Mouse (Mus musculus) urinary bladder, postnatal 36 days (tissue): ENCODE data around the gene Oasl1.
"Not testable (repeated sequence)": the region's sequence is repeated elsewhere in the genome, so short reads cannot be mapped to it uniquely, and the experiment has no call there.

Source experiments
- DNase-seq, 2 experiments: peaks; one replicate each; pipeline ENCODE4 v3.0.0; 2022; ENCODE audit warnings: low spot score in 2 of 2, mixed read lengths in 1 of 2

The Oasl1 gene

DNA sequence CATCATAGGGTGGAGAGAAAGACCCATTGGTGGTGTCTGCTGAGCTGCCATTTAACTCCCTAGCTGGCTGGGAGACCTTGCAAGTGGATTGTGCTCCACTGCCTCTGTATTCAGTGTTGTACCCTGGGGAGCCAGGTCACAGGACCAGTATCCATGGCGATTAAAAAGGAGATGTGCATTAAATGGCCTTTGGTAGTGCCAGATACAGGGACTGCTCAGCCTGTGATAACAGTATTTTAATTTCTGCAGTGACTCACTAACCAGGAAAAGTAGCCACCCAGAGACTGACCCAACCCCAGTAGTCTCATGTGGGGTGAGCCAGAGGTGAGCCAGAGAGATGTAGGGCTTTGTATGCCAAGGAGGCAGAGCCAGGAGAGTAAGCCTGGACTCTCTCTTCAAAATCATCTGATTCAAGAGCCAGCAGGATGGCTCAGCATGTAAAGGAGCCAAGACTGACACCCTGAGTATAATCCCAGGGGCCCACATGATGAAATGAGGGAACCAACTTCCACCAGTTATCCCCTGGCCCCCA lies 3.2 kb downstream of the Oasl1 start:
- DNase-seq, result no peak

DNA sequence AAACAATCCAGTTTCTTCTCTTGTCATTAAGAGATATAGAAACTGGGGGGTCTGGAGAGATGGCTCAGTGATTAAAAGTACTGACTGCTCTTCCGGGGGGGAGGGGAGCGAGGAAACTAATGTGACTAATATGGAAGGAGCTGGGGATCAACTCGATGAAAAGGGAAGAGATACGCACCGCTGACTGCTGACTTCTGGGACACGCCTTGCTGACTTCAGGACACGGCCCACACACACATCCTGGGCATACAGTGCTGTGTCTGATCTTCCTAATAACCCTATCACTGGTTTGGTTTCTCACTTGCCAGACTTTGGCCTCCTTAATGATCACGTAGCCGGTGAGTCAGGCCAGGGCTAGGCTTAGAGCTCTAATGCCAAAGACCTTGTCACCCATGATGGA lies 3.7 kb downstream of the Oasl1 start:
- DNase-seq, result no peak

DNA sequence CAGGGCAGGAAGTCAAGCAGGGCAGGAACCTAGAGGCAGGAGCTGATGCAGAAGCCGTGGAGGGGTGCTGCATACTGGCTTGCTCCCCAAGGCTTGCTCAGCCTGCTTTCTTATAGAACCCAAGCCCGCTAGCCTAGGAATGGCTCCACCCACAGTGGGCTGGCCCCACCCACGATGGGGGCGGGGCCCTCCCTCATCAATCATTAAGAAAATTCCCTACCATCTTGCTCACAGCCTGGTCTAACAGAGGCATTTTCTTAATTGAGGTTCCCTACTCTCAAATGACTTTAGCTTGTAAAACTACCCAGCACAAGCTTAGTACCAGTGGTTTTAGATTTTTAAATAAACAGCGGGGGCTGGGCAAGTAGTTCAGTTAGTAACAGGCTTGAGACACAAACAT lies 8.6 kb downstream of the Oasl1 start:
- no peak for DNase-seq

DNA sequence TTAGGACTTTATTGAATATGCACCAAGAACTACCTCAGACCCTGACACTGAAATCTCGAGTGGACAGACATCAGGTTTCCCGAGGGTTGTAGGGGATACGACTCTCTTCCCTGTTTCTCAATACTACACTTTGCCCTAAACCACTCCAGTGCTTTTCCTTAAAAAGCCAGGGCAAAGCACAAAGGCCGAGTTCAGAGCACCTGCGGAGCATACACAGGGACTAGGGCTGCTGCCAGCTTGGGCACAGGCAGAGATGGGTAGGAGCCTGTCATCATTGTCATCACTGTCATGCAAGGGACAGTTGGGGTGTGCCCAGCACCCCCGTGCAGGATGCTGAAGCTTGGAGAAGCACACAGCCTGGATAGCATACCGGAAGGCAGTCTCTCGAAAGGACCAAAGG lies 10.2 kb downstream of the Oasl1 start:
- DNase-seq, result no peak

DNA sequence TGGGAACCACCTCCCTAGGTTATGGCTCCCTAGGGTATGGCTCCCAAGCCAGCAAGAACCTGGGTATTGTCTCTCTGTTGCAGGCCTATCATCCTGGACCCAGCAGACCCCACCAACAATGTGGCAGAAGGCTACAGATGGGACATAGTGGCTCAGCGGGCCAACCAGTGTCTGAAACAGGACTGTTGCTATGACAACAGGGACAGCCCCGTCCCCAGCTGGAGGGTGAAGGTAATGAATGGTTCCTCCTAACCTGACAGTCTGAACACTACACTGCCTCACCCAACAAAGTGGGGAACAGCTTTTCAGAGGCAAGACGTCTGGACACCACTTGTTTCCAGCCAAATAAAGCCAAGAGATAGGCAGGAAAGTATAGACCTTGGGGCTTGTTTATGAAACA lies 12.8 kb downstream of the Oasl1 start:
- DNase-seq, result no peak

DNA sequence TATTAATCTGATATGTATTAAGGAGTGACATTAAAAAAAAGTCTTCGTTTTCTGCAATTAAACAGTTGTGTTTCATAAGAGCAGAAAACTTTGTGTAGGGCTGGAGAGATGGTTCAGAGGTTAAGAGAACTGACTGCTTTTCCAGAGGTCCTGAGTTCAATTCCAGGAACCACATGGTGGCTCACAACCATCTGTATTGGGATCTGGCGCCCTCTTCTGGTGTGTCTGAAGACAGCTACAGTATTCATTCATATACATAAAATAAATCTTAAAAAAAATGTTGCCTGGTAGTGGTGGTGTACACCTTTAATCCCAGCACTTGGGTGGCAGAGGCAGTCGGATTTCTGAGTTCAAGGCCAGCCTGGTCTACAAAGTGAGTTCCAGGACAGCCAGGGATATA lies 18.1 kb downstream of the Oasl1 start:
- DNase-seq, result not testable (repeated sequence)

DNA sequence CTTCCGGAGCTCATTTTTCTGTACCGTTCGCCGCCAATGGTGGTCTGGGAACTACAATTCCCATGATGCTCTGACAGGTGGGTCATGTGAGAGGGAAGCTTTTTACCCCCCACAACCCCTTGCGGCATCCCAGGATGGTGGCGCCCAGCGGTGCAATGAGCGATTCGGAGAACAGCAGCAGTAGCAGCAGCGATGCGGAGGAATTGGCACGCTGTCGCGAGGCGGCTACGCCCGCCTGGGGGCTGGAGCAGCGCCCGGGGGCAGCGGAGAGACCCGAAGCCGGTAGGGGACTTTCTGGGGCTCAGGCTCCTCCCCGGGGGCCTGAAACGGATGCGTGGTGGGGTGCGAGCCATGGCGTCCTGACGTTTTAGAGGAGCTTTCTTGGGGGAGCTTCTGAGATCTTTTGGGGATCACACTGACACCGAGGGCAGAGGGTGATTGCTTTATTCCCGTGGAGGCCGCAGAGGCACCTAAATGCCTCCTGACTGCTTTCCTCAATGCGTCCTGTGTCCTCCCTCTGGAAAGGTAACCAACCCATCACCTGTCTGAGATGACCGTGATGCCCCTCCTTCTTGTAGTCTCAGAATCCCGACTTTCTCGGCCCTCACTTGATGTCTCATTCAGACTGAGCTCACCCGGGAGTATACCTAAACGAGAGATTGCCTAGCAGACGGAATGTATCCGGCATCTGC lies 19.2 kb downstream of the Oasl1 start, which contains the start of gene 2210016L21Rik:
TSS of gene 2210016L21Rik (plus strand) at position 85 of the 692 bp plus-strand sequence.
- peak; percentile 70 to 77 for DNase-seq

DNA sequence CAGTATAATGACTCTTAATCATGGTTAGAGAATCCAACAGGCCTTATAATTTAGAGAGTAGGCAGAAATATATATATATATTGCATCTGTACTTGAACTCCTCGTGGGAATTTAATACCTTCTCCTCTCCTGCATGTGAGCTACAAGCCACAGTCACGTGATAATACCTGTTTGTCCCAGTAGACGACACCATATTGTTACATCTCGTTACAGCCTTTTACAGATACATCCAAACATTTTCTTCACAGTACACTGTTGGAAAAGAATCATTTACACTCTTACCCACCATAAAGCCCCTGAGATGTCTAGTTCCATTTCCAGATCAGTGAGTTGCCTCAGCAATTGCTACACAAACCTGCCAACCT lies 19.7 kb downstream of the Oasl1 start:
- DNase-seq, result no peak

DNA sequence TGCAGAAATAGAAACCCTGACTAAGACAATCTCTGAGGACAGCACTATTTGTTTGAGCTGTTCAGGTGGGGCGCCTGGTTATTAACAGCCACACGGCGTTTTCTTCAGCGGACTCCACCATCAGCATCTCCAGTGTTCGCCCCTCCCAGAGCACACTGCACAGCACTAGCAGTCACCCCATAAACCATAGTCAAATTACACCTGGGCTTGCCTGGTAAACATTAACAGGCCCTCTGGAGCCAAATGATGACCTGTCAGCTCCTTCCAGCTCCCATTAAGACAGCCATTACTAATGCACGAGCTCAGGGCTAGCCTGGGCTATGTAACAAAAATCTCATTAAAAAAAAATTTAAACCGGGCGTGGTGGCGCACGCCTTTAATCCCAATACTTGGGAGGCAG lies 22.0 kb downstream of the Oasl1 start:
- DNase-seq, result no peak

DNA sequence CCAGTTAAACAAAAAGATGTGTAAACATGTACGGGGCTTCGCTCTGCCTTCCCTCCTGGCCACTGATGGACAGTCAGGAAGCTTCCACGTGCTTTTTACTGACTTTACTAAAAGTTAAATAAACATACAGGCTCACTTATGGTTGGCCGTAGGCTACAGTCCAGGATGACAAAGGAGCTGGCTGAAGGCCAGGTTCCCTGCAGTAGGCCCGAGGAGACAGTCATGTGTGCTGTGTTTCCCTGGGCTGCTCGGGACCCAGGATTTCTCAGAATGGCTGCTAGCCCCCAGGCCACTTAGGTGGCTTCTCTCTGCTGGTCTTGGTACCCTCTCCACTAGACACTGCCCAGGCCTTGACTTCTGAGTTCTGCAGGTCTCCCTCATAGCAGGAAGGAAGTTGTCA lies 25.9 kb downstream of the Oasl1 start:
- no peak for DNase-seq

DNA sequence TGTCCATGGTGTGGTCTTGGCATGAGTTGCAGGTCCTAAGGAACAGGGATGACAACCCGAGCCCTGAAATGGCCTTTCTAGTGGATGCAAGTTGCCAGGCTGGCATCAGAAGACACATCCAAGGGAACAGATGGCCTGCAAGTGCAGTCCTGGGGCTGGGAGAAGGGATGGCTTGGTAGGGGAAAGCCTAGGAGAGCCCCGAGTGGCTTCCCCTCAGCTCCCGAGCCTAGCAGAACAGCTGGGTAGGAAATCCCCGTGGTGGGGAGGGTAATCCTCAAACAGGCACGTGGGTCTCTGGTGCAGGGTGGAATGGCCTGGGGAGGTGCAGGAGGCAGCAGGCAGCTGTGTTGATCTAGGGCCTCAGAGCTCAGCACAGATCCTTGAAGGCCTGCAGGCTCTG lies 26.3 kb downstream of the Oasl1 start:
- no peak for DNase-seq

DNA sequence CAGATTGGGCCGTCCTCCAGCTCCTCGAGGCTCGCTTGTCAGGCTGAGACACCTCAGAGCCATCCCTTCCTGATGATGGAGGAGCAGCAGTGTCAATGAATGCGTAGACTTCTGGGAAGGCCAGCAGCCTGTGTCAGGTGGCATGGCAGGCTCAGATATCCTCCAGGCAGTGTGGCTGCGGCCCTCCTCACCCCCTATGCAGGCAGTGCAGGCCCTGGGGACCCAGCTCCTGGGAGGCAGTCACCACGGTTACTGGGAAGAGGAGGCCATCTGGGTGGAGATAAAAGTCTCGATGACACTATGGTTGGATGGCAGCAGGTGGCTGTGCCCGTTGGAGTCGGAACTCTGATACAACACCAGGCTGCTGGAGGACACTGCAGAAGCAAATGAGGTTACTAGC lies 26.8 kb downstream of the Oasl1 start:
- DNase-seq, result no peak

DNA sequence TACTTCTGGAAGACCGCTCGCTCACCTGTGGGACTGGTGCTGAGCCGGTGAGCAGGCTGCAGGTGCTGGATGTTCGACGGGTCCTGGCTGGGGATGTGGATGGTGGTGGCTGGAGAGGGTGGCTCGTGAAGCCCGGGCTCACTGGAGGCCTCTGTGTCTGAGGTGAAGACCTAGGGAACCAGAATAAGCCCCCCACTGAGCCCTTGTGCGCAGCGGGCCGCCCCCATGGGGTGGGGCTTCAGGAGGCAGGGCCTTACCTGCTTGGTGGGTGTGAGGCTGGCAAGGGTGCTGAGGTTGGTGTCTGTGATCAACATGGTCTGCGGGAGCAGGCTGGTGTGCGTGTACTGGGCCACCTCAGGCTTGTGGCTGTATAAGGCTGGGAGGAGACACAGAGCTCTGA lies 27.6 kb downstream of the Oasl1 start:
- DNase-seq, result no peak

DNA sequence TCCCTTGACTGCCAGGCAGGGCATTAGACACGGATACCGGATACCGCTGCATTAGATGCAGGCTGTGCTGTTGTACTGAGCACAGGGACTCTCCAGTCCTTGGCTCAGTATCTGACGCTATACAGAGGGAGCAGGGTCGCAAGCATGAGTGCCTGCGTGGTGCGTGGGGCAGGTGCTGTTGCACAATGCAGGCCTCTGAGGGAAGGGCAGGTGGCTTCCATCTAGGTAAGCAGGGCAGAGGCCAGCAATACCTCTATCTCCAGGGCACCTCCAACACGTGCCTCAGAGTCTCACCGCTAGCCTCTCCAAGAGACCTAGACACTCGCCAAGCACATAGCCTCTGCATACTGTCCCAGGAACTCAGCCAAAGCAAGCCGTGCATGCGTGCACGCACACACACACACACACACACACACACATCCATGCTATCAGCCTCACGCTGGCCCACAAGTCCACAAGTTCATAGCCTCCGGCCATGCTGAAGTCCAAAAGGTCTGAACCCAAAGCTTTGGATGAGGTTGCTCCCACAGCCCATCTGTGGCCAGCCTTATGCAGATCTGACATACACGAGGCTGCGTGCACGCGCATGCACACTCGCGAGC lies 28.3 kb downstream of the Oasl1 start:
- no peak for DNase-seq

DNA sequence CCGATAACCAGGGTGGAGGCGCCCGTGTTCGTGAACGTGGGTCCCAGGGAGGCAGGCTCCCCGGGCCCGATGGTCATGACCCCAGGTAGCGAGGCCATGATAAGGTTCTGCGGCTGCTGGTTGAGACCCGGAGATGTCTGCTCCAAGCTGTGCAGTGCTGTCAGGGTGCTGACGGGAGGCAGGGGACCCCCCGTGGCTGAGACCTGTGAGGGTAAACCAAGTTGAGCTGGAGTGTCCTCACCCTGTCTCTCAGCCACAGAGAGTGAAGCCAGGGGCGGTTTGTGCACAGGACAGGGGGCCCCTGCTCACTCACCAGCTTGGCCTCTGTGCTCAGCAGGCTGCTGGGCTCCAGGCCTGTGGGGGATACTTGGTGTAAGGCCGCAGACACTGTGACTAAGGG lies 30.3 kb downstream of the Oasl1 start:
- DNase-seq, result no peak

DNA sequence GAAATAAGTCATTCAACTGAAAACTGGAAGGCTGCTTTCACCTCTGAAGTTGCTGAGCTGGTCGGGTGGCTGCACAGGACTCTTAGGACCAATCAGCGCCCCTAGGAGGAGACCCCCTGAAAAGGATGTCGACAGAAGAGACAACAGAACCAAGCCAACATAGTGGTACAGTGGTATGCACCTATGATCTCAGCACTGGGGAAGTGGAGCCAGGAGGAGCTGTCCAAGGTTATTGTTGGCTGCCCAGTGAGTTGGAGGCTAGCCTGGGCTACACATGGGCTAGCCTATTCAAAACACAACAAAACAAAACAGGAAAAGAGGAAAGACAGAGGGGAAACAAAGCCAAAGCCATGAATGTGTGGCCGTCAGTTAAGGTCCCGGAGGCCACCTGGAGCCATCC lies 35.0 kb downstream of the Oasl1 start:
- DNase-seq, result no peak

DNA sequence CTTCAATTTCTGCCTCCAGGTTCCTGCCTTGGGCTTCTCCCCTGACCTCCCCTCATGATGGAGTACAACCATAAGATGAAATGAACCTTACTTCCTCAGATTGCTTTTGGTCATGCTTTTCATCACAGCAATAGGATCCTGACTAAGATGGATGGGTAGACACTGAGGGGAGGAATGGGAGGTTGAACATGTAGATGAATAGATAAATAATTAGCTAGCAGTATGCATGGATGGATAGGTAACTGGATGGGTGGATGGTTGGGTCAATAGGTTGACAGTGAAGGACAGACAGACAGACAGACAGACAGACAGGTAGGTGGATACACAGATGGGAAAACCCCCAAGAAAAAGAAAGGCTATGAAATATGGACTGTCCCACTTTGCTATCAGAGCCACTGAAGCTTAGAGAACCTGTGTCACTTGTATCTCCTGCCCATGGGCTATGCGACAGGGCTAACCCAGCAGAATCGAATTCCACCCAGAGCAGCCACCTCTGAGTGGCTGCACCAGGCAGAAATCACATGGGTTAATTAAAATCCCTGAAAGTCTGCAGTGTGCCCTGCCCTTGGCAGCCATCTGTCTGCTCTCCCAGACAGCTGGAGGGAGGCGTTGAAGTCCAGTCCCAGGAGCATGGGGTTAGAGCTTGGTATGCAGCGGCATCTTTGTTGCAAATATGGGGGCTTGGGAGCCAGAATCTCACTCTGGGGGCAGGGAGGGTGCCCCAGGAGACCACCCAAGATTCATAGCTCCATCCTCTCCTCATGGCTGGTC lies 38.7 kb downstream of the Oasl1 start:
- DNase-seq, result no peak

DNA sequence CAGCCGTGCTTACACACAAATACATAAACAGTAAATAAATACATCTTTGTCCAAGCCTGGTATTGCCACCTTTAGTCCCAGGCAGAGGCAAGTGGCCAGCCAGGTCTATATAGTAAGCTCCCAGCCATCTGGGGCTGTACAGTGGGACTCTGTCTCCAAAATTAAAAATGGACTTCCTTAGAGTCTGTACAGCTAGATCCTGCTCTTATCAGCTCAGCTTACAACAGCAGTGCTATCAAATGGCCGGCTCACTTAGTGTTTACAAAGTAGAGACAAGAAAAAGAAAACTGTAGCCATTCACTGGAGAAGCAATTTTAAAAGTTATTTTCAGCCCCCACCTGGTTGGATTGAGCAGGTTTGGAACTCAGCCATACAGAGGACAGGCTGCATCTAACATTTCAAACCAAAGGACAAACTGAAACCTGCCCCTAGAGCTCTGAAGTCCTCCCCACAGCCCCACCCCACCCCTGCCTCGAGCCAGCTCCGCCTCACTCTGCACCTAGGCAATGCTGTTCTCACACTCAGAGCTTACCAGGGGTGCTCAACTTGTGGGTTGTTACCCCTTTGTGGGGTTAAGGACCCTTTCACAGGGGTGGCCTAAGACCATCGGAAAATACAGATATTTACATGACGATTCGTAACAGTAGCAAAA lies 41.4 kb downstream of the Oasl1 start:
- DNase-seq, result no peak

DNA sequence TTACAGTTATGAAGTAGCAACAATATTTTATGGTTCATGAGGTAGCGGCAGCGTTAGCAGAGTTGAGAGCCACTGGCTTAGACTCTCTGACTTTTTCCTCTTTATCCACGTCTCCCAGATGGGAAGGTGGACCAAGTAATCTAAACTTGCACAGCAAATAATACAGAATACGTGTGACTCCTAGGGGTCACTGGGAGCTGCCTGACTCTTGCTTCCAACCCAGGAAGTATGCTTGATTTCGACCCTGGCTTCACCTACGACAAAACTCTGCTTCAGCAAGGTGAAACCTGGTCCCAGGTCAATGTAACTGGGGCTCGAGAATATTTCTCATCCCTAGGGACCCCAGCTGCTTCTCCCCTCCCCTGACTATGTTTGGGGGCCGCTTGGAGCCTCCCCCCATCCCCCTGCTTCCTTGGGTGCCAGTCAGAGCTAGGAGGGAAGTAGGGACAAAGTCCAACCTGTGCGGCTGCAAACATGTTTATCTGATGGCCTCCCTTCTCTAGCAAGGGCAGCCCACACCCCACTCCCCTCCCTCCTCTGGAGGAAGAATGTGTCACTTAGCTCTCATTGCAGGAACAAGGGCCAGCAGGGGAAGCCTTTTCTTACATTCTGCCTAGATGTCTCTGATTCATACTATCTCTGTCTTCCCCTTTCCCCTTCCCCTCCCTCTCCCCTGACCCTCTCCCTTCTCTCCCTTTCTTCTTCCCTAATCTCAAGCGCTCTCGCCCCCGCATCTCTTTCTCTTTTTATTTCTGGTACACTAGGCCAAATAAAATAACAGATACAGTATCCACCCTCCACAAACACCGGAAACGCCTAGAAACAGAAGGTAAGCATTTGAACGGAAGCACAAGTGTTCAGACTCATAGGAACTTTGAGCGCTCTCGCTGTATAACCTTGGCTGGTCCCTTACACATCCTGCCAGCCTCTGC lies 42.2 kb downstream of the Oasl1 start:
- DNase-seq, result peak; percentile 21 to 41

DNA sequence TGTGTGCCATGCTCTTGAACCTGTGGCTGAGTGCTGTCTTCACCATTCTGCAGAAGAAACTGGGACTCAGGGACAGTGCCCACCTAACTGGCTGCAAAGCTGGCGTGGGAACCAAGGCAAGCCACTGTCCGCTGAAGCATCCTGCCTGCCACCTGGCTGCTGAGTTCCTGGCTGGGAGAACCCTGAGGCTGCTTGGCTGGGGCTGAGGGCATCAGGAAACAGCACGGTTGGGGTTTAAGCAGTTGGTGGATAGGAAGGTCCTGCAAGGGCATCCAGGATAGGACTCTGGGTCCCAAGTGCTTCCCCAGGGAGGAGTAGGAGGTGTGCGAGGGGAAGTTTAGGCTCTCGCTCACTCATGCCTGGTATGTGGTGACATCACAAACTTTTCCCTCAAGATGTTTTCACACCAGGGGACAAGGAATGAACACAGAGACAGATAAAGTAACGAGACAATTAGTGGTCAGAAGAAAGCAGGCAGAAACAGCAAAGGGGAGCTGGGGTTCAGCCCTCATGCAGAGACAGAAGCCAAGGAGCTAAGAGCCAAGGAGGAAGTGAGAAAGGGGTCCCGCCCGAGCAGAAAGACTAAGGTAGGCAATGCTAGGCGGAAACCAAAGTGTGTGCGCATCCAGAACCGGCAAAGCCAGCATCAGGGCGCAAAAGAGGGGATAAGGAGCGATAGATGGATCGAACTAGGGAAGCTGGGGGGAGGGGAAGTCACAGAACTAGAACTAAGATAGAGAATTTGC lies 44.7 kb downstream of the Oasl1 start:
- DNase-seq, result no peak

DNA sequence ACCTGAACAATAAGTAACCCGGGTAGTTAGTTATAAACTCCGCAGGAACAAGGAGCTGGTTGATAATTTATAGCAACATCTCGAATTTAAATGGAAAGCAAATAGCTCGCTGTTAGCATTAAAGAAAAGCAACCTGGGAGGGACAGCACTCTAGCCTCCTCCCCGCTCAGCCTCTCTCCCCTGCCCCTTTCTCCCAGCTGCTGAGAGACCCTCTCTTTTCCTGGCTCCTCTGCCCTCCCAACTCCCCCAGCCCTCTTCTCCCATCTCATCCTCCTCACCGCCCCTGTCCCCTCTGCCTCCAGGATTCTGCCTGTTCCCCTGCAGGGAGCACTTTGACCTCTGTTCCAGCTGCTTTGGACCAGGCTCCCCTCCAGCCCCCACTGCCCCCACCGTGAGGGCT lies 45.6 kb downstream of the Oasl1 start:
- no peak for DNase-seq
